Mouse (Mus musculus): Measurements from ENCODE around the gene Plxdc1.

Gene Plxdc1

DNA sequence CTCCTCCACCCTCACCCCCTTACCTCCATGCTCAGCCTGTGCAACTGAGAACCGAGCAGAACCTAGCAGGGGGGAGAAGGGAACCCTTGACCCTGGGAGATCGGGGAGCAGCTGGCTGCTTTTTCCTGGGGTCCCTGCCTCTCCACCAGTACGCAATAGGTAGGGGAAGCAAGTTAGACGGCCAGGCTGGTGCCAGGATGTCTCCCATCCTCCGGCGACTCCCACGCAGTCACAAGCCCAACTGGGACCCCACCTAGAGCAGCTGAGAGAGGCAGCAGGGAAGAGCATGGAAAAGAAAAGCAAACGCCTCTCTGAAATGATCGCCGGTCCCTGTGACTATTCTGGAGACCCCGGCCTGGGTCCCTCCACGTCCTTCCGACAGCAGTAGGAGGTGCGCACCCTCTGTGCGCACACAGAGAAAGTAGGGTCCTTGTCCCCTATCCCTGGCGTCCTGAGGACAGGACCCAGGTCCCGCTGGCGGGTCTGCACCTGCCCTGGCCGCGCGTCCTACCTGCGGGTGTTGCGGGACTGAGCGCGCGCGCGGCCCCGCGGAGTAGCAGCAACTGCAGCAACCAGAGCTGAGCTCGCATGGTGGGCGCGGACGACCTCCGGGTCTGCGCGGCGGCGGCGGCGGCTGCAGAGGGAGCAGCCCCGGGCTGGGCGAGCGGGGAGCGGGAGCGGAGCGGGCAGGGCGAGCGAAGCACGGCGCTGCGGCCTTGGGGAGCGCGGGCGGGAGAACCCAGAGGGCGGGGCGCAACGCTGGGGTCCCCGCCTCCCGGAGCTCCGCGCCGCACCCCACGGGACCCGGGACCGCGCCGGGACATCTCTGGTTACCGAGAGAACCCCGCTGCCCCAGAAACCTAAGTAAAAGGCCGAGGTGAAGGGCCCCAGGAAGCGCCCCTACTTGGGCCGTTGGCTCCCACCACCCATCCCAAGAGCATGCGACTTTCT is at the start of gene Plxdc1:
TSS of gene Plxdc1 (minus strand) at position 718 of the 951 bp plus-strand sequence.
- no peak for DNase-seq (ENCODE audit: low spot score in 2 of 2)

DNA sequence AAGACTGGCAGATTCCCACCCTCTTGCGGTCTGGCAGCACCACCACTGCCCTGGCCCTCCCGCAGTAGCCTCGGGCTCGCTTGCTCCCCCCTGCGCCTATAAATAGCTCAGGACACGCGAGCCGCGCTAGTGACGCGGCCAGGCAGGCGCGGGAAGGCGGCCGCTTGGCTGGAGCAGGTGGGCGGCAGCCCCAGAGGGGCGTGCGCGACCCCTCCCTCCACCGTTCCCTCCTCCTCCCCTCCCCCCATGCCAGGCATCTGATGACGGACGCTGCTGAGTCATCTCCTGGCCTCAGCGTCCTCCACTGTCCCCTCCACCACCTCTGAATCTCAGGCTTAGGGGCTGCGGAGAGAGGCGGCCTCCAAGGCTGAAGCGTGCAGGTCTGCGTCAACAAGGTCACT is 49.7 kb upstream of the Plxdc1 start:
- no peak for DNase-seq (ENCODE audit: low spot score in 2 of 2)

DNA sequence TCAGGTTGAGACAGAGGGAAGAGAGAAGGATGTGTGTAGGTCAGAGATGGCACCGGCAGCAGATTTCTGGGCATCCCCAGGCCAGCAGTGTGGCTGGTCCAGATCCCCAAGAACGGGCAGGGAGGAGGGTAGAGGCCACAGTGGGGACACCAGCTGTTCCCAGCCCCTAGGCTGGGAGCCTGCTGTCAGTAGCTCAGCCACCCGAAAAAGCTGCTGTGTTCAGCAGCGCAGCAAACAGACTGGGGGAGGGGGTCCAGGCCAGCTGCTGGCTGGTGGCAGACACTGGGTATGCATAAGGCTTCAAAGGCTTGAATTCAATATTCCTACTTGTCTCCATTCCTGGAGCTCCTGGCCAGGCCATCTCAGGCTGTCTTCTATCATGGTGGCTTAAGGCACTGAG is 48.6 kb upstream of the Plxdc1 start:
- DNase-seq (ENCODE audit: low spot score in 2 of 2) = no peak

DNA sequence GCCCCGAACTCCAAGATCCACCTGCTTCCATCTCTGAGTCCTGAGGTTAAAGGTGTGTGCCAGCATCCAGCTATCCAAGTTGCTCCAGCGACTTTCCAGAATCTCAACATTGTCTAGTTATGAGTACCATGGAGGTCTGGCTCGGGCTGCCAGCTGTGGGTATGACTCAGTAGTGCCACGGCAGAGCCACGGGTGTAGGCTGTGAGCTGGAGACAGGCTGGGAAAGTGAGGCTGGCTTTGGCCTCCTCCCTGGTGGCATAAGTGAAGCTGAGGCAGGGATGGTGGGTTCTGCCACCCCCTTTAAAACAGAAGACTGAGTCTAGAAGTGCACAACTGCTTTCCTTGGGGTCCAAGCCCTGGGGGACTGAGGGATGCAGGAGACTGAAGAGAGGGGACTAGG is 47.8 kb upstream of the Plxdc1 start:
- DNase-seq (ENCODE audit: low spot score in 2 of 2) = no peak

GRCm38 (mm10) chr11:98031443-98031770 is 45.2 kb upstream of the Plxdc1 start:
- DNase-seq (ENCODE audit: low spot score in 2 of 2) = peak in 1 of 2 experiments; percentile 78

GRCm38 (mm10) chr11:98030701-98031442 is 44.6 kb upstream of the Plxdc1 start:
- no peak for DNase-seq (ENCODE audit: low spot score in 2 of 2)

DNA sequence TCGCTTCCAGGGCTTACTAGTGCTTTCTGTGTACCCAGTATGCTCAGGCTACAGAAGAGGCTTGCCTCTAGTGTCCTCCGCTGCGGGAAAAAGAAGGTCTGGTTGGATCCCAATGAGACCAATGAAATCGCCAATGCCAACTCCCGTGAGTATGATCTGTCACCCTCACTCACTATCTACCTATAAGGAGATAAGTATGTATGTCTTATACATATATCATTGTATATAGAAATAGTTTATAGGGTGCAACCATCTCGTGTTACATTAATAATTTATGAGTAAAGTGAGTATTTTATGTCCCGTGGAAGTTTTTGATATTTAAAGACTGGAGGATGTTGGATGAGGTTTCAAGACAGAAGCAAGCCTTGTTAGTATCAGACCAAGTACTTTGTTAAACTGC is 41.5 kb upstream of the Plxdc1 start:
- no peak for DNase-seq (ENCODE audit: low spot score in 2 of 2)

DNA sequence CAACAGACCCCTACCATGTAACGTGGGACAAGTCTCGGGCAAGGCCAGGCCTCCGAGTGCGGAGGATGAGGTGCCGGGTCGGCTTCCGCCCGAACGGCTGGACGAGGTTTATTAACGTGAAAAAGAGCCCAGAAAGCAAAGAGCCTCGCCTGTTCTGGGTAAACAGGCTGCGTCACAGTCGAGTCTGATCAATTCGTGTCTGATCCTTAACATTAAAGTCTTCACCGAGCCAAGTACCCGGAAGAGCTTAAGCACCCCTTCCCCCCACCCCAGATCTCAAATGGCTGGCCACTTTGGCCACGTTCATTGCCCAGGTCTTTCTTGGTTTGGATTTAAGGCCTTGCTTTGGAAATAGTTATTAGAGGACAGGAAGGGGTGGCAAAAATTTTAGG is 41.0 kb upstream of the Plxdc1 start:
- no peak for DNase-seq (ENCODE audit: low spot score in 2 of 2)

DNA sequence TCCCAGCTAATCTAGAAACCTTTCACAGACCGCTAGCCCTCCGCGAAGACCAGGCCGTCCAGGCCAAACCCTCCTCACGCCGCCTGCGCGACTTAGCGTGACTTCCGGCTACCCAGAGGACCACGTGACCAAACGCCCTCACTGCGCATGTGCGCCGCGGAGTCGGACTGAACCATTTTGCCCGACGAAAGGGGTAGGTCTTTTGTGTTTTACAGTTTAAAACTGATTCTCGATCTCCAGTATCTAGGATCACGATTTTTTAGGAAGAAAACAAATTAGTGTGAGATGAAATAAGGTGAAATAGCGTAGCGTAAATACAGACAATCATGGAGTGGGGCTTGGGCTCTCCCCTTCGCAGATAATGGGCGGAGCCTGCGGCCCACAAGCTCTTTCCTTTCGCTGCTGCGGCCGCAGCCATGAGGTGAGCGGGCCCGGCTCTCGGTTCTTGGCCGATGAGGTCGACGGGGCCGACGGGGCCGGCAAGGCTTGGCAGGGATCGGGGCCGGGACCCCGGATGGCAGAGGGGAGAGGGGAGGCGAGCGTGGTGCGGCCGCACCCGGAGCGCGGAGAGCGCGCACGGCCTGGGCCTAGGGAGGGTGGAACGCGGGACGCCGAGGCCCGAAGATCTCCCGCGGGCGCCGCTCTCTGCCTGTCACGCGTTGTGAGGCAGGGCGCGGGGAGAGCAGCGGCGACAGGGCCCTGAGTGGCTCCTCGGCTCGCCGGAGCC is 40.5 kb upstream of the Plxdc1 start, which contains the start of gene Rpl19:
TSS of gene Rpl19 (plus strand) at position 141 of the 727 bp plus-strand sequence.
- DNase-seq (ENCODE audit: low spot score in 2 of 2) = peak; percentile 85 to 92

DNA sequence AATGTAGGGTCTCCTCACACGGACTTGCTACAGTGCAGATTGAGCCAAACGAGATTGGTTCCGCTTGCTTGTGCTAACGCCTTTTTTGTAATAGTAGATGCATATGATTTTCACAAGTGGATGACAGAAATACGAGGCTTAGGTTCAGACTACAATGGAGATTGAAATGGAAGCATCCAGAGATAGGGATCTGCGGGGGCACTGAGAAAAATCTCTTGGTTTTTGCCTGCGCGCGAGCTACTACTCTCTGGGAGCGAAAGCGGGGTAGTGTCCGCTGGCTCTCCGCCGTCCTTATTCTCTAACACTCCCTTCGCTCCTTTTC is 40.0 kb upstream of the Plxdc1 start:
- no peak for DNase-seq (ENCODE audit: low spot score in 2 of 2)

GRCm38 (mm10) chr11:98024516-98024915 is 38.3 kb upstream of the Plxdc1 start:
- no peak for DNase-seq (ENCODE audit: low spot score in 2 of 2)

DNA sequence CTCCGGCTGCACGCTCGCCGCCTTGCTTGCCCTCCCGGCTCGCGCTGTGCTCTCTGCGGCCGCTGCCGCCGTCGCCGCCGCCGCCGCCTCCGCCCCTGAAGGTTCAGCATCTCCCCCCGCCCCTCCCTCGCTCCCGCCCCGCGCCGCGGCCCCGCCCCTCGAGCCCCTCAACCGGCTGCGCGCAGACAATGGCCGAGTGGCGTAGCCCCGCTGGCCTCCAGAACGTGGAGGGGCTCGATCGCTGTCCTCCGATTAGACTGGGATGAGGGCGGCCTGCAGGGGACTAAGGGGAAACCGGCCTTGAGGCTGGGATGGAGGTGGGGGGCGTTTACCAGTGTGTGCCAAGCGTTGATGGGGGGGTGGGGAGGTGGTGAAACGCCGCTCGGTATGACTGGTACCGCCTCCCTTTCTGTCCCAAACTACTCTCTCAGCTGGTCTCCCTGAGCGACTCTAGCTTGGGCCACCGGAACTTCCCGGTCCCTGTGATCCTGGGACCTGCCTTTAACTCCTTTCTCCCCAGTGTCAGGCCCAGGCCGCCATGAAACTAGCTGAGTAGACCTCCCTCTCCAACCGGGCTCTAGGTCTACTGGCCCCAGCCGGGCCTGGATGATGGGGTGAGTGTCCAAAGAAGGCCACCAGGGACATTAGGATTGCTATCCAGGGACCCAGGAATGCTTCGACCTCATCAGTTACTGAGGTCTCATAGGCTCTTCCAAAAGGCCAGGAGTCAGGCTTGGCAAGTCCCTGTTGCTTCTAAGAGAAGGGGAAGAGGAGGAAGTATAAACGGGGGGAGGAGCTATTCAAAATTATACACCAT is 36.5 kb upstream of the Plxdc1 start, which contains the start of gene Cacnb1:
TSS of gene Cacnb1 (minus strand) at position 480 of the 817 bp plus-strand sequence.
- peak in 1 of 2 experiments; percentile 64 for DNase-seq (ENCODE audit: low spot score in 2 of 2)

GRCm38 (mm10) chr11:98022253-98022554 is 36.0 kb upstream of the Plxdc1 start:
- no peak for DNase-seq (ENCODE audit: low spot score in 2 of 2)

DNA sequence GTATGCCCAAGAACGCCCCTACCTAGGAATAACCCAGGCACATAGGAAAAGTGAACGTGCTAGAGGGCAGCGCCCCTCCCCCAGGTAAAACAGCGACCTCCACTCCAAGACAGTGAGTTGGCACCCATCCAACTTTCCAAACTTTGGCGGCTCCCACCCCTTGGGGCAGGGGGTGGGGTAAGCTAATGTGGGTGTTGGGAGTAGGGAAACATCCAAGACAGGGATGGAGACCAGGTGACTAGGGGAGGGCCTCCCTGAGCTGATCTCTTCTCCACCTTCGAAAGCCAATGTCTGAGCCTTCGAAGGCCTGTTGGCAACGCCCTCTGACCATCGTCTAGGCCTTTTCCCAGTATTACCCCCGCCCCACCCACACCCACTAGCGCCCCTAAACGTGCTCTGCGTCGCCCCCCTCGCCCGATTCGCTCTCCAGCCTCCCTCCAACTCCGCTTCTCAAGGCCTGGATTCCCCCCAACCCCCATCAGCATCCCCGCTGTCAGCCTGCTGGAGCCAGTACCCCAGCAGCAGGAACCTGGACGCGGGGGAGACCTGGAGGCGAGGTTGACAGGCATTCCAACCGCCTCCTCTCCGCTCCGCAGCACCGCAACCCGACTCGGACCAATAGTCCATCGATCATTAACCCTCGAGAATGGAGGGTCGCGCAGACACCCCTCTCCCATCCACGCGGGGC is 35.5 kb upstream of the Plxdc1 start:
- peak in 1 of 2 experiments; percentile 65 for DNase-seq (ENCODE audit: low spot score in 2 of 2)

DNA sequence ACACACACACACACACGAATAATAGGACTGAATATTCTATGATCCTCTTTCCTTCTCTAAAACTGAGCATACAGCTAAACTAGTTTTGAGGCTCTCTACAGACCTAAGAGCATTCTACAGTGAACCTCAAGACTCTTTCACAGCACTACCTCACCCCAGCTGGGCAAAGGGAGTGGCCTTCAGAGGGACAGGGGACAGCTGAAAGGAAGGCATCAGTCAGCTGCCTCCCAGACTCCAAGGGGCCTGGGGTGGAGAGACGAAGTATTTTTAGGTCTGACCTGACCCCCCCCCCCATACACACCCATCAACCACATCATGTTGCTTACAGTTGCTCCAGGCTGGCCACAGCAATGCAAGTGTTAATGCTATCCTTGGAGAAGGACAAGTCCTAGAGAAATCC is 34.9 kb upstream of the Plxdc1 start:
- DNase-seq (ENCODE audit: low spot score in 2 of 2) = no peak

GRCm38 (mm10) chr11:98020710-98021109 is 34.5 kb upstream of the Plxdc1 start:
- DNase-seq (ENCODE audit: low spot score in 2 of 2) = no peak

DNA sequence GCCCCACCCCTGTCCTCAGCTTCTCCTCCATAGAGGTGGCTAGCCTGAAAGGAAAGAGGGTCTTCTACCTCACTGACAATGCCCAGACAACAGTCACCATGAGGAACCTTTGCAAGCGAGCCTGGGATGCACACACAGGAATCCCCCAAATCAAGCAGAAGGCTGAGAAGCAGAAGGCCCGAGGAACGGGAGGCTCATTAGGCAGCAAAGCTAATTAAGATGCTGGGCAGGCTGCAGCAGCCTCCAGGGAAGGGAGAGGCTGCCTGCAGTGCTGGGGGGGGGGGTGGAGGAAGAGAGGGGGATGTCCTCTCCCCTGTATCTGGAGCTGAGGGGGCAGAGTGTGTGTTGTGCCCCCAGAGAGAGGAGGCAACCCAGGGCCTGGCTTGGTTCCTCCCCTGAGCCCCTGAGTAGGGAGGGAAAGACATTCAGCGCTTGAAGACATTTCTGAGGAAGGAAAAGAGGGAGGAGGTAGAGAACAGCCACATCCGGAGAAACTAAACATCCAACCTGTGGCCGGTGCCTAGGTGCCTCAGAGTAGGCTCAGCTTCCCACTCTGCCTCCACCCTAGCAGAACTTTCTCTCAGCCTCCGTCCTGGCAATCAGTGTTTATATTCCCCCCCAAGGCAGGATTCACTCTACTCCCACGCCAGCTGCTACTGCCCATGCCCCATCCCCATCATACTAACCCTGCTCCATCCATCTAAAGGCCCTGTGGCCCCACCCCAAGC is 33.8 kb upstream of the Plxdc1 start:
- DNase-seq (ENCODE audit: low spot score in 2 of 2) = no peak

DNA sequence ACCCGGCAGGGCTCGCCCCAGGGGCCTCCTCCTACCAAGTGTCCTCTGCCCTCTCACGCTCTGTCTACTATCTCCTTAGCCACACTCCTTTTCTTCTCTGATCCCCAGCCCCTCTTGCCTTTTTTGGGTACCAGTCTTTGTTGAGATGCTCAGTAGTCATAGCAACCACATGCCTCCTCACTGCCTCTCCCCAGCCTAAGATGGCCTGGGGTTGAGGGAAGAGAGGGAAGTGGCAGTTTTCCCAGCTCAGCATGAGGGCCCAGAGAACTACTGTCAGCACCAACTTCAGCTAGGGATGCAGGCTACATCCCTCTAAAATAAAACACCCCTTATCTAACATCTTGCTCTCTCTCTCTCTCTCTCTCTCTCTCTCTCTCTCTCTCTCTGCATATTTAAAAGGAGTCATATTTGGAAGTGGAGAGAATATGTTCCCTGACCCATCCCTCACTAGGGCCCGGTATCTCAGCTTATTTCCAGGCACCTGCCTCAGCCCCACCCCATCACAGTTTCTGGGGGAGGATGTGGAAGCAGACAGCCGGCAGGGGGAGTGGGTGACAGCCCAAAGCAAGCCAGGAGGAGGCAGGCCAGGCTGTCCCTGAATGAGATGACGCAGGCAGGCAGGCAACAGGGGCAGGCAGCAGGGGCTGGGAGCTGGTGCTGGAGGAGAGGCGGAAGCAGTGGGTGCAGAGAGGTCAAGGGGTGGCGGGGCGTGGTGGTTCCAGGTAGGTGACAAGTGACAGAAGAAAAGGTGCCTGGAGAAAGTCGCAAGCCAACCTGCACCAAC is 32.8 kb upstream of the Plxdc1 start:
- DNase-seq (ENCODE audit: low spot score in 2 of 2) = peak; percentile 73 to 76

DNA sequence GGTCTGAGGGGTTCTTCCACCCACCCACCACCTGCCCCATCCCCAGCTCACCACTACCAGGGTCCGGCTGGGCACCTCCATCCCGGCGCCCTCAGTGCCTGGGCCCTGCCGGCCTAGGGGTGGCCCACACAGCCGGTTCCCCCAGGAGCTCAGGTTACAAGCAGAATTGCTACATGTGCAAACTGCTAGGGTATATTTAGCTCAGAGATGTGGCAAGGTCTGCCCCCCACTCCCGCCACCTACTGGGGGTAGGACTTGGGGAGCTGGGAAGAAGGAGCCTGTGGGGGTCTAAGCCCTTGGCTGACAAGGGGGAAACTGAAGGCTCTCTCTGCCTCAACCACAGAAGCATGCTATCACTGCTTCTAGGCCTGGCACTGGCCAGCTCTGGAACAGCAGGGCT is 32.0 kb upstream of the Plxdc1 start:
- DNase-seq (ENCODE audit: low spot score in 2 of 2) = no peak

Data from frontal cortex, postnatal 10 days (tissue).